Comparison of ENCODE assay signal across 17 mouse cellular contexts in genomic region chr15:62439211-62439610, GRCm38 (mm10).
A peak's percentile ranks its signal among the peaks of the same experiment; 100 is the strongest.
DNase-seq lines count a peak whose midpoint lies in the region; ATAC-seq and TF ChIP-seq lines count a peak whose summit lies in the region.
"Had no signal": no experiment of that assay in that cellular context is flagged by ENCODE, and none has a peak within 500 bp of the region (broad histone marks: within the 10 kb centered on the region; RNA-seq: fewer than 3 reads in every experiment).

No protein-coding gene starts in this region.

- no peak for ATAC-seq in midbrain, postnatal 0 days (ENCODE audit: low FRiP score)
- ATAC-seq in midbrain, embryonic 13.5 days, result no peak
- ATAC-seq in liver, embryonic 11.5 days (replicated peaks; ENCODE audit: low FRiP score), result no peak
- ATAC-seq: forebrain, embryonic 15.5 days had no signal

- H3K9me3 ChIP-seq in midbrain, postnatal 0 days (ENCODE audit: low read length), result no peaks in the 10 kb centered on the region
- H3K9me3 ChIP-seq in midbrain, embryonic 13.5 days, result no peaks in the 10 kb centered on the region
- H3K9me3 ChIP-seq in liver, embryonic 11.5 days (ENCODE audit: control insufficient read depth, low read length), result no peaks in the 10 kb centered on the region
- H3K9me3 ChIP-seq: forebrain, embryonic 15.5 days; heart, embryonic 15.5 days; limb, embryonic 12.5 days; liver, embryonic 15.5 days; midbrain, embryonic 12.5 days had no signal

- H3K9ac ChIP-seq in midbrain, postnatal 0 days (replicated peaks; ENCODE audit: low read length, poor library complexity, severe bottlenecking), result no peak overlapping the region
- H3K9ac ChIP-seq in midbrain, embryonic 13.5 days (replicated peaks), result no peak overlapping the region
- H3K9ac ChIP-seq in liver, embryonic 11.5 days (ENCODE audit: low read depth, low read length), result no peak overlapping the region
- H3K9ac ChIP-seq: forebrain, embryonic 15.5 days; heart, embryonic 15.5 days; limb, embryonic 12.5 days; liver, embryonic 15.5 days; midbrain, embryonic 12.5 days had no signal

- H3K27me3 ChIP-seq in midbrain, postnatal 0 days (ENCODE audit: insufficient read depth, low read length), result no peaks in the 10 kb centered on the region
- H3K27me3 ChIP-seq in midbrain, embryonic 13.5 days, result no peaks in the 10 kb centered on the region
- H3K27me3 ChIP-seq in liver, embryonic 11.5 days (replicated peaks; ENCODE audit: control insufficient read depth, insufficient read depth, low read length), result no peaks in the 10 kb centered on the region
- H3K27me3 ChIP-seq: forebrain, embryonic 15.5 days; heart, embryonic 15.5 days; limb, embryonic 12.5 days; liver, embryonic 15.5 days; midbrain, embryonic 12.5 days had no signal

- no peaks in the 10 kb centered on the region for H3K36me3 ChIP-seq in midbrain, postnatal 0 days (ENCODE audit: insufficient read depth, low read length)
- no peaks in the 10 kb centered on the region for H3K36me3 ChIP-seq in midbrain, embryonic 13.5 days
- H3K36me3 ChIP-seq in liver, embryonic 11.5 days (ENCODE audit: control insufficient read depth, insufficient read depth, low read length), result no peaks in the 10 kb centered on the region
- H3K36me3 ChIP-seq: forebrain, embryonic 15.5 days; heart, embryonic 15.5 days; limb, embryonic 12.5 days; liver, embryonic 15.5 days; midbrain, embryonic 12.5 days had no signal

- peak; percentile 38 to 51 for DNase-seq in cerebellum, postnatal 10 days
- no peak for DNase-seq in cerebellum, adult 11 months
- peak; percentile 54 for DNase-seq in midbrain, postnatal 0 days (ENCODE audit: low spot score)
- DNase-seq in mesoderm, embryonic 11.5 days (ENCODE audit: low read depth, low spot score), result peak; percentile 58
- DNase-seq in lung, postnatal 4 days, result no peak
- DNase-seq in liver, embryonic 11.5 days (ENCODE audit: low spot score), result no peak
- DNase-seq: B cell, adult 2 months; cerebellum, adult 11-12 months; kidney, adult 9 months; spleen, adult 18-20 months; thymus, postnatal 14 days had no signal

- no peak overlapping the region for H3K4me3 ChIP-seq in midbrain, postnatal 0 days (ENCODE audit: low read depth, low read length)
- H3K4me3 ChIP-seq in midbrain, embryonic 13.5 days (replicated peaks), result no peak overlapping the region
- no peak overlapping the region for H3K4me3 ChIP-seq in liver, embryonic 11.5 days (ENCODE audit: low read depth, low read length)
- H3K4me3 ChIP-seq: forebrain, embryonic 15.5 days; heart, embryonic 15.5 days; limb, embryonic 12.5 days; liver, embryonic 15.5 days; midbrain, embryonic 12.5 days had no signal

- no peaks in the 10 kb centered on the region for H3K4me1 ChIP-seq in midbrain, postnatal 0 days (ENCODE audit: insufficient read depth, low read length)
- no peaks in the 10 kb centered on the region for H3K4me1 ChIP-seq in midbrain, embryonic 13.5 days (replicated peaks)
- no peaks in the 10 kb centered on the region for H3K4me1 ChIP-seq in liver, embryonic 11.5 days (replicated peaks; ENCODE audit: control insufficient read depth, insufficient read depth, low read length)
- H3K4me1 ChIP-seq: forebrain, embryonic 15.5 days; heart, embryonic 15.5 days; limb, embryonic 12.5 days; liver, embryonic 15.5 days; midbrain, embryonic 12.5 days had no signal

- H3K4me2 ChIP-seq in midbrain, postnatal 0 days (ENCODE audit: low read depth, low read length, poor library complexity, severe bottlenecking), result no peak overlapping the region
- H3K4me2 ChIP-seq in midbrain, embryonic 13.5 days (replicated peaks), result no peak overlapping the region
- no peak overlapping the region for H3K4me2 ChIP-seq in liver, embryonic 11.5 days
- H3K4me2 ChIP-seq: forebrain, embryonic 15.5 days; heart, embryonic 15.5 days; limb, embryonic 12.5 days; liver, embryonic 15.5 days; midbrain, embryonic 12.5 days had no signal

- WGBS in midbrain, postnatal 0 days, result 86% methylated on average over 5 of the region's 5 CpGs
- WGBS in midbrain, embryonic 13.5 days, result 90% methylated on average over 5 of the region's 5 CpGs
- 69% methylated on average over 5 of the region's 5 CpGs for WGBS in liver, embryonic 11.5 days

- no peak overlapping the region for H3K27ac ChIP-seq in midbrain, postnatal 0 days (ENCODE audit: low read depth, low read length)
- no peak overlapping the region for H3K27ac ChIP-seq in midbrain, embryonic 13.5 days
- H3K27ac ChIP-seq in liver, embryonic 11.5 days (ENCODE audit: low read depth, low read length), result no peak overlapping the region
- H3K27ac ChIP-seq: forebrain, embryonic 15.5 days; heart, embryonic 15.5 days; limb, embryonic 12.5 days; liver, embryonic 15.5 days; midbrain, embryonic 12.5 days had no signal

- no peak for TF ChIP-seq CTCF in midbrain, postnatal 0 days (IDR thresholded peaks at IDR 0.05)

Comparison
In these comparisons a context has a peak if more than half of its experiments do, and no peak if none do; other contexts are left out.
1. DNase-seq: peak in cerebellum, postnatal 10 days (2 of 2), midbrain, postnatal 0 days (single experiment) and mesoderm, embryonic 11.5 days (single experiment); none in cerebellum, adult 11 months (single experiment), lung, postnatal 4 days (0 of 2) and liver, embryonic 11.5 days (single experiment).